Mouse (Mus musculus): ENCODE measurements around the gene Gfy. TPM values are rescaled to one million over a fixed set of nuclear protein-coding genes. Genes with fewer than 3 reads are reported as not detected.

Gfy gene
- polyA plus RNA-seq, 1 experiment from 2014 or later: not detected

DNA sequence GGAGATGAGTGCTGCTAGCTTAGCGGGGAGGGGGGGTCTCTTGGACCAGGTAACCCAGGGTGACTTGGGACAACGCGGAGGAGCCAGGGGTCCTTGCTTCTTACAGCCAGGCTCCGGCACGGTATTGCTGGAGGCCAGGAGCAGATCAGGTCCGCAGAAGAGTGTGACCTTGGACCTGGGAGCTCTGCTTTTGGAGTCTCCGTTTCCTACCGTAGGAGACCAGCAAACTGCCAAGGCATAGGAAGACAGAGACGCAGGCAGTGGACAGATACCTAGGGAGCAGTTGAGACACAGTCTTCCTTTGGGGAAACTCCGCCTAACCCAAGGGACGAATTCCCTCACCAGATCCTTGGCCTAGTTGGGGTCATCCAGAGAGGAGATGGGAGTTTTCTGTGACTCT lies 13.7 kb downstream of the Gfy start:
- Histone ChIP-seq H3K36me3 (0 out of 2 replicates have a peak, but pooled peaks cover 5% of the 10 kb centered on the region), H3K27ac (no peak overlapping the region), H3K4me3 (no peak overlapping the region), H3K9ac (no peak overlapping the region), H3K9me3 (replicated peaks) (peaks cover 16% of the 10 kb centered on the region), H3K4me2 (no peak overlapping the region), H3K27me3 (peaks cover 80% of the 10 kb centered on the region), H3K4me1 (replicated peaks) (peaks cover 20% of the 10 kb centered on the region)
- WGBS: 54% methylated on average over 11 of the region's 11 CpGs
- ATAC-seq (replicated peaks; ENCODE audit: insufficient number of reproducible peaks, insufficient read depth, low FRiP score, low read depth): no peak

DNA sequence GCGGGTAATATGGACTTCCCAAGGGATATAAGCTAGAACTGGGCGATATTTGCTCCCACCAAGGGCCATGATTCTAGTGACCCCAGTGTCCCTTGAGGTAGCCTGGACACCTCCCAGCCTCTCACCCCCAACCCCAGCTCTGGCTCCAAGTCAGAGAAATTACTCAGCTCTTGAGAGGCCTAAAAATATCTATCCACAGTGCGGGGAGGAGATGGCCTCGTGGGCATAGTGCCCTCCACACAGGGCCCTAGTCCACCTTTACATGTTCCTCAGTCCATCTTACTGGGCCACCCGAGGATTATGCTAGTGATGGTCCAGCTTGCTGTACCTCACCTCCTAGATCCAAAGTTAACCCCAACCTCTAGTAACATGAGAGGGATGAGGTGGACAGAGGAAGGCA lies 14.5 kb downstream of the Gfy start:
- peaks cover 20% of the 10 kb centered on the region for H3K4me1 ChIP-seq (replicated peaks)
- H3K36me3 ChIP-seq: 0 out of 2 replicates have a peak, but pooled peaks cover under 1% of the 10 kb centered on the region
- no peak overlapping the region for H3K4me3 ChIP-seq
- WGBS: 42% methylated on average over 5 of the region's 5 CpGs
- no peak overlapping the region for H3K9ac ChIP-seq
- peaks cover 8% of the 10 kb centered on the region for H3K9me3 ChIP-seq (replicated peaks)
- H3K4me2 ChIP-seq: 0 out of 2 replicates have a peak overlapping the region, but pooled peaks have one; percentile 65
- H3K27ac ChIP-seq: no peak overlapping the region
- peaks cover 76% of the 10 kb centered on the region for H3K27me3 ChIP-seq
- ATAC-seq (replicated peaks; ENCODE audit: insufficient number of reproducible peaks, insufficient read depth, low FRiP score, low read depth): no peak

DNA sequence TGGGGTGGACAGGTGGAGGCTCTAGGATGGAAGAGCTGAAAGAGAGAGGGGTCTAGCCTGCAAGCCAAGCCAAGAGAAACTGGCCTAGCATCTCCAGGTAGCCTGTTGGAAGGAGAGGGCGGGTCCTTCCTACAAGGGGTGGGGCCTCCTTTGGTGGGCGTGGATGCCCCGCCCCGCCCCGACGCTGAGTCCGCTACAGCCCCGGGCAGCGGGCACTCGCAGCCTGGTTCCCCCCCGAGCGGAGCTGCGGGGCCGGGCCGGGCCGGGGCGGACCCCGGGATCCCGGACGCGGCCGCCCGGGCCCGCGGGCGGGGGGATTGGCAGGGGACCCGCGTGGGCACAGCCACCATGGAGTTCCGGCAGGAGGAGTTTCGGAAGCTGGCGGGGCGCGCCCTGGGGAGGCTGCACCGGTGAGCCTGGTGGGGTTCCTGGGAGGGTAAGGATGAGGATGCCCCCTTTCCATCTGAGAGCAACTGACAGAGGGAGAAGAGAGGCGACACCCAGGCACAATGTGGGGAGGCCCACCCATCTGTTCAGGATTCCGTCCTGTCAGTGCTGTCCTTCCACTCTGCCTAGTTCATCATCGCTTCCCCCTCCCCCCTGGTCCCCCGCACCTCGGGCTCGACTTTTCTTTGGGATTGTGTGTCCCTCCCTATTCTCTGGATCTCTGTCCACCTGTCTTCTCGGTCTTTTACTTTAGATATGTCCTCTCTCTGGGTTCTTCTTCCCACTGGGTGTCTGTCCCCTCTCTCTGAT lies 15.5 kb downstream of the Gfy start, which contains the start of gene Slc17a7:
Slc17a7 (plus strand) TSS at position 215 of the 756 bp plus-strand sequence.
- peaks cover 20% of the 10 kb centered on the region for H3K4me1 ChIP-seq (replicated peaks)
- H3K27me3 ChIP-seq: peaks cover 67% of the 10 kb centered on the region
- 3% methylated on average over 41 of the region's 41 CpGs for WGBS
- peaks cover 6% of the 10 kb centered on the region; the same call in 1 of the 2 replicates for H3K36me3 ChIP-seq
- peak within 1 kb of the TSS; percentile 26 for H3K9ac ChIP-seq
- H3K4me3 ChIP-seq: peak within 1 kb of the TSS; percentile 43
- no peak within 1 kb of the TSS for H3K27ac ChIP-seq
- no peaks in the 10 kb centered on the region for H3K9me3 ChIP-seq (replicated peaks)
- peak within 1 kb of the TSS; percentile 65 for H3K4me2 ChIP-seq
- ATAC-seq (replicated peaks; ENCODE audit: insufficient number of reproducible peaks, insufficient read depth, low FRiP score, low read depth): no peak

GRCm38 (mm10) chr7:45162996-45163615 lies 16.3 kb downstream of the Gfy start:
- WGBS: 72% methylated on average over 9 of the region's 9 CpGs
- H3K4me3 ChIP-seq: no peak overlapping the region
- no peaks in the 10 kb centered on the region for H3K9me3 ChIP-seq (replicated peaks)
- H3K4me2 ChIP-seq: no peak overlapping the region
- no peak overlapping the region for H3K9ac ChIP-seq
- H3K36me3 ChIP-seq: peaks cover 10% of the 10 kb centered on the region; the same call in 1 of the 2 replicates
- H3K27me3 ChIP-seq: peaks cover 59% of the 10 kb centered on the region
- peaks cover 20% of the 10 kb centered on the region for H3K4me1 ChIP-seq (replicated peaks)
- H3K27ac ChIP-seq: no peak overlapping the region
- ATAC-seq (replicated peaks; ENCODE audit: insufficient number of reproducible peaks, insufficient read depth, low FRiP score, low read depth): no peak

GRCm38 (mm10) chr7:45162551-45162950 lies 16.8 kb downstream of the Gfy start:
- peaks cover 17% of the 10 kb centered on the region for H3K4me1 ChIP-seq (replicated peaks)
- peak overlapping the region; percentile 48 for H3K4me3 ChIP-seq
- no peak for ATAC-seq (replicated peaks; ENCODE audit: insufficient number of reproducible peaks, insufficient read depth, low FRiP score, low read depth)
- H3K36me3 ChIP-seq: peaks cover 12% of the 10 kb centered on the region; the same call in 1 of the 2 replicates
- 26% methylated on average over 6 of the region's 6 CpGs for WGBS
- peak overlapping the region; percentile 81 for H3K4me2 ChIP-seq
- peak overlapping the region; percentile 30; the same call in 1 of the 2 replicates for H3K9ac ChIP-seq
- no peaks in the 10 kb centered on the region for H3K9me3 ChIP-seq (replicated peaks)
- H3K27me3 ChIP-seq: peaks cover 53% of the 10 kb centered on the region
- H3K27ac ChIP-seq: no peak overlapping the region

DNA sequence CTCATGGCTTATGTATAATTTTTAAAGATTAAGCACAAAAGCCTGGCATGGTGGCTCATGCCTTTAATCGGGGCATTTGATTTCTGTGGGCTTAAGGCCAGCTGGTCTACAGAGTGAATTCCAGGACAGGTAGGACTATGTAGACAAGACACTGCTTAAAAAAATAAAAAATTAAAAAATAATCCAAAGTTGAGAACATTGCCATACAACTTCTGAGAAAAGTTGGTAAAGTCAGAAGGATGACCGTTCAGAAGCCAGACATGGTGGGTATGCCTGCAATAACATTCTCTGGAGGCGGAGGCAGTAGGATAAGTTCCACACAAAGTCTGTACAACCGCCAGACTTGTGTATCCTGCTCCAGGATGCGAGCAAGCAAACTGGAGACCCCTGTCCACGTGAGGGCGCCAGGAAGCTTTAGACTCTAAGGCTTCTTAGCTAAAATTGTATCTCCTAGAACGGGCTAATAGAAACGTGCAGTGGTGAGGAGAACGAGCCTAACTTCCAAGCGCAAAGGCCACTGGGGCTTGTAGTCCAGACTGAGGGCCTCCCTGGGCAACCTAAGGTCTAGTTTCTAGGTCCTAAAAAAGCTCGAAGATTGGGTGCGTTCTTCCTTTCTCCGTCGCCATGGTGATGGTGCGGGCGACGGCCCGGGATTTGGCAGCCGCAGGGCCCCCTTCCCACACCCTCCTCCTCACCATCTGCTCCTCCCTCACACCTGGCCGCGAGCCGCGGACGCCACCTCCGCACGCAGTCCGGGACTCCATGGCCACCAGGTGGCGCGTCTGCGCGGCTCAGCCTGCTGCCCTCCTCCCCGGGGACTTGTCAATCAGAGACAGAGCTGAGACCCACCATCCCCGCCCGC lies 17.5 kb downstream of the Gfy start:
- Histone ChIP-seq H3K4me3 (peak overlapping the region; percentile 48), H3K4me1 (replicated peaks) (peaks cover 17% of the 10 kb centered on the region), H3K4me2 (peak overlapping the region; percentile 81), H3K27ac (no peak overlapping the region), H3K27me3 (peaks cover 46% of the 10 kb centered on the region), H3K9ac (peak overlapping the region; percentile 30), H3K36me3 (peaks cover 12% of the 10 kb centered on the region; the same call in 1 of the 2 replicates), H3K9me3 (replicated peaks) (no peaks in the 10 kb centered on the region)
- 4% methylated on average over 35 of the region's 35 CpGs for WGBS
- peak; percentile 82 for ATAC-seq (replicated peaks; ENCODE audit: insufficient number of reproducible peaks, insufficient read depth, low FRiP score, low read depth)

GRCm38 (mm10) chr7:45160866-45161265 lies 18.5 kb downstream of the Gfy start:
- Histone ChIP-seq H3K9ac (no peak overlapping the region), H3K27ac (no peak overlapping the region), H3K4me1 (replicated peaks) (peaks cover 17% of the 10 kb centered on the region), H3K4me2 (no peak overlapping the region), H3K9me3 (replicated peaks) (no peaks in the 10 kb centered on the region), H3K27me3 (peaks cover 36% of the 10 kb centered on the region), H3K36me3 (peaks cover 12% of the 10 kb centered on the region; the same call in 1 of the 2 replicates), H3K4me3 (no peak overlapping the region)
- ATAC-seq (replicated peaks; ENCODE audit: insufficient number of reproducible peaks, insufficient read depth, low FRiP score, low read depth): no peak
- WGBS: 87% methylated on average over 3 of the region's 3 CpGs

- H3K4me3 ChIP-seq: no peak overlapping the region
- no peak overlapping the region for H3K9ac ChIP-seq
- H3K4me2 ChIP-seq: no peak overlapping the region
- no peak overlapping the region for H3K27ac ChIP-seq
- no peaks in the 10 kb centered on the region for H3K9me3 ChIP-seq (replicated peaks)
- H3K36me3 ChIP-seq: peaks cover 12% of the 10 kb centered on the region; the same call in 1 of the 2 replicates
- peaks cover 17% of the 10 kb centered on the region for H3K4me1 ChIP-seq (replicated peaks)
- peaks cover 31% of the 10 kb centered on the region for H3K27me3 ChIP-seq
- ATAC-seq (replicated peaks; ENCODE audit: insufficient number of reproducible peaks, insufficient read depth, low FRiP score, low read depth): no peak
- 90% methylated on average over 6 of the region's 6 CpGs for WGBS
These were observed 19.0 kb downstream of the Gfy start for GRCm38 (mm10) chr7:45160316-45160800.

DNA sequence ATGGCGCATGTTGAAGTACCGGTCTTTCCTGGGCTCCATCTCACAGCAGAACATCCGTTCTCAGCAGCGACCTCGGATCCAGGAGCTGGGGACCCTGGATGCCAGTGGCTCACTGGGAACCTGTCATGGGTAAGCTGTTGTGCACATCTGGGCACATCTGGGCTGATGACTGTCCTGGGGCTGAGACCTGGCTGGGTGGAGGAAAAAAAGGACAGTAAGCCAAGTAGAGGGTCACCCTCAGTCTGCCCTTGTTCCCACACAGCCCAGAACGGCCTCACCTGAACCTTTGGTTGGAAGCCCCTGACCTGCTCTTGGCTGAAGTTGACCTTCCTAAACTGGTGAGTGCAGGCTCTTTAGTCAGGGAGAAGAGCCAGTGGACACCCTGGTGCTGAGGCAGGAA lies 20.4 kb downstream of the Gfy start:
- H3K9me3 ChIP-seq (replicated peaks): no peaks in the 10 kb centered on the region
- ATAC-seq (replicated peaks; ENCODE audit: insufficient number of reproducible peaks, insufficient read depth, low FRiP score, low read depth): no peak
- peaks cover 17% of the 10 kb centered on the region for H3K27me3 ChIP-seq
- 93% methylated on average over 6 of the region's 6 CpGs for WGBS
- no peak overlapping the region for H3K27ac ChIP-seq
- H3K4me3 ChIP-seq: no peak overlapping the region
- H3K4me1 ChIP-seq (replicated peaks): peaks cover 20% of the 10 kb centered on the region
- no peak overlapping the region for H3K9ac ChIP-seq
- H3K36me3 ChIP-seq: peaks cover 12% of the 10 kb centered on the region; the same call in 1 of the 2 replicates
- H3K4me2 ChIP-seq: no peak overlapping the region

- Histone ChIP-seq H3K36me3 (peaks cover 12% of the 10 kb centered on the region; the same call in 1 of the 2 replicates), H3K4me1 (replicated peaks) (peaks cover 18% of the 10 kb centered on the region), H3K27ac (no peak overlapping the region), H3K4me3 (no peak overlapping the region), H3K4me2 (no peak overlapping the region), H3K9ac (no peak overlapping the region), H3K27me3 (peaks cover 2% of the 10 kb centered on the region), H3K9me3 (replicated peaks) (no peaks in the 10 kb centered on the region)
- no peak for ATAC-seq (replicated peaks; ENCODE audit: insufficient number of reproducible peaks, insufficient read depth, low FRiP score, low read depth)
- WGBS: 88% methylated on average over 14 of the region's 14 CpGs
These were observed 21.9 kb downstream of the Gfy start for GRCm38 (mm10) chr7:45157459-45157858.
